Mouse (Mus musculus) brain, embryonic 18.5 days (tissue): ENCODE results near the gene Cnot3.
"Not testable (repeated sequence)": the region's sequence is repeated elsewhere in the genome, so short reads cannot be mapped to it uniquely, and the experiment has no call there.

Experiments used
- DNase-seq: peaks from one replicate; pipeline ENCODE4 v3.0.0-alpha.2; 2012; ENCODE audit warnings: low read depth, low spot score

Cnot3 gene

DNA sequence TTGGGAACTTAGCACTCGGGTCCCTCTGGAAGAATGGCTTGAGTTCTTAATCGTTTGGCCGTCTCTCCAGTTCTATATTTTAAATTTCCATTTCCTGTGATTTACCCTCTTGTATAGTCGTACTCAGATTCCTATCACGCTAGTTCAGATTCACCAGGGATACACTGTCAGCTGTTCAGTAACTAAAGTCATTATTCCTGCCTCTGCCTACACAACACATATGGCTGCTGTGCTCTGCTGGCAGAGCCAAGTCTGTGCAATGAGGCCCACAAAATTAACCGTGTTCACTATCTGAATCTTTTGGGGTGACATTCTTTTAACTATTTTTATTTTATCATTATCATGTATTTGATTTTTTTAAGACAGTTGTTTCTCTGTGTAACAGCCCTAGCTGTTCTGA is 53.4 kb downstream of the Cnot3 start:
- DNase-seq, result no peak

DNA sequence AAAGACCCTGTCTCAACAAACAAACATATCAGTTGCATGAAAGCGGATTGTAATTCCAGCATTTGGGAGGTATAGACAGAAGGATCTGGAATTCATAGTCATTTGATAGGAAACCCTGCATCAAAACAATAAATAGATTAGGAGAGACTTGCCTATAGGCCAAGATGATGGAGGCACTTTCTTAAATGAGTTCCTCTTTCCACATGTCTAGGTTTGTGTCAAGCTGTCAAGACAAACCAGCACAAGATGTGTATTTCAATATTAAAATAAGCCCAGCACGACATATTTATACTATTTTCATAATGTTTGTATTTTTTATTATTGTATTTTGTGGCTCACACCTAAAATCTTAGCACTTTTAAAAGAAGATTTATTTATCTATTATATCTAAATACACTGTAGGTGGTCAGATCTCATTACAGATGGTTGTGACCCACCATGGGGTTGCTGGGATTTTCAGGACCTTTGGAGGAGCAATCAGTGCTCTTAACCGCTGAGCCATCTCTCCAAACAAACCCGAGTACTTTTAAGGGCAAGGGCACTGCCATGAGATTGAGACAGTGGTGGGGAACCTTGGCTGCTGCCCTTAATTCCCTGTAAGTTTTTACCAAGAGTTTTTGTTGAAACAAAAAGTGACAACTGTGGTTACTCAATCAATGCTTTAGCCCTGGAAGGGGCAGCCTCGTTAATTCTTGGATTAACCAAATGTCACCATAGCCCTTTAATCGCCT is 58.2 kb downstream of the Cnot3 start:
- no peak for DNase-seq

DNA sequence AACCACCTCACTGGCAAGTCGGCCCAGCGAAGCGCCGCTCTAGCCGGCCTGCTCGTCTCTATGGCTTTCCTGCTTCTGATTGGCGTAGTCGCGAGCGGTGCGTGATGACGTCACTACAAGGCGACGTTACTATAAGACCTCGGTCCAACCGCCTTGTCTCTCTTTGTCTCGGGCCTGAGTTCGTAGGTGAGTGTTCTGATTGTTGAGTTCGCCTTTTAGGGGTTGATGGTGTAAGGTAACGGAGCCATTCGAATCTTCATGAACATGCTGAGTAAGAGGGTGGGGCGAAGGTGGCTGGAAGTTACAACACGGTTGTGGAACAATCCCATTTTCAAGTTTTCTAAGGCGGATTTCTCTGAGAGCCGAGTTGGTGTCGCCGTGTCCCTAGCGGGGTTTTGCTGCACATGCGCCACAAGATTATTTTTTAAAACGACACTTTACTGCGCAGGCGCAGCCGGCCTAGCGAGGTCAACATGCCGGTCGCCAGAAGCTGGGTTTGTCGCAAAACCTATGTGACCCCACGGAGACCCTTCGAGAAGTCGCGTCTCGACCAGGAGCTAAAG is 58.9 kb downstream of the Cnot3 start, which contains the start of gene Rps9:
TSS of gene Rps9 (plus strand) at position 115 of the 563 bp plus-strand sequence.
- peak; percentile 95 for DNase-seq

DNA sequence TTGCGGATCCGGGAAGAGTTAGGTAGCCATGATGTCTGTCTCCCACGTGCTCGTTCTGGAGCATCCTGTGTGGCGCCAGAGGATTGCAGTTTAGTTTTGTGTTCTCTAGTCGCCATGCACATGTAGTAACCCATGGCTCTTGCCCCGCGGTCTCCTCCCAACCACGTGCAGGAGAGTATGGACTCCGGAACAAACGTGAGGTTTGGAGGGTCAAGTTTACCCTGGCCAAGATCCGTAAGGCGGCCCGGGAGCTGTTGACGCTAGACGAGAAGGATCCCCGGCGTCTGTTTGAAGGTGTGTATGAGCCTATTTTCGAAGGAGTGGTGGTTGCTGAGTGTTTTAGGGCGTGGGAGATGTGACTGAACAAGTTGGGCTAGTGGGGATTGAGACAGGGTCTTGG is 59.4 kb downstream of the Cnot3 start:
- DNase-seq, result no peak

DNA sequence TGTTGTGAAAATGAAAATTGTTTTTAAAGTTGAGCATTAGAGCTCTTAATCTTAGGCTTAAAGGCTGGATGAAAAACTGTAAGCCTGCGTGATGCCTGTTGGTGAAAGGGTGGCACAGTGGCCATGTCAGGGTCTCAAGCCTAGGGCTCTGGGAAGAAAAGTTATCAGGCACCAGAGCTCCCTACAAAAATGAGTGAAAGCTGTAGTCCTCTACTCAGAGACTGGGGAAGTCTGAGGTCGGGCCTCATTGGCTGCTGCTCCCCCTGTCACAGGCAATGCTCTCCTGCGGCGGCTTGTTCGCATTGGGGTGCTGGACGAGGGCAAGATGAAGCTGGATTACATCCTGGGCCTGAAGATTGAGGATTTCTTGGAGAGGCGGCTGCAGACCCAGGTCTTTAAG is 60.4 kb downstream of the Cnot3 start:
- not testable (repeated sequence) for DNase-seq

DNA sequence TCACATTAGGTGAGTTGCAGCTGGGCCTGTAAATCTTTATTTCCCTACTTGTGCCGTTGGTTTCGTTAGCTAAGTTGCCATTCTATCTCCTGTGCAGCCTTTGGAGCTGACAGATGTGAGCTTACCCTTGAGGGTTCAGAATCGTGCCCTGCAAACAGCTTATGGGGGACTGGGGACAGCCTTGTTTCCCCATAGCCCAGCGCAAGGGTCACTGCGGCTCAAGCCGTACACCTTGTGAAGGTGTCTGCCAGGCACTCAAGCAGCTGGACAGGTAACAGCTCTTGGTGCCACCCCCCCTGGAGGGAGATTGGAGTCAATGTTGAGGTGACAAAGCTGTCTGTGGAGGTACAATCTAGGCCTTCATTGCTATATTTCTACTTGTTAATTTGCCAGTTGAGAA is 60.8 kb downstream of the Cnot3 start:
- DNase-seq, result no peak

DNA sequence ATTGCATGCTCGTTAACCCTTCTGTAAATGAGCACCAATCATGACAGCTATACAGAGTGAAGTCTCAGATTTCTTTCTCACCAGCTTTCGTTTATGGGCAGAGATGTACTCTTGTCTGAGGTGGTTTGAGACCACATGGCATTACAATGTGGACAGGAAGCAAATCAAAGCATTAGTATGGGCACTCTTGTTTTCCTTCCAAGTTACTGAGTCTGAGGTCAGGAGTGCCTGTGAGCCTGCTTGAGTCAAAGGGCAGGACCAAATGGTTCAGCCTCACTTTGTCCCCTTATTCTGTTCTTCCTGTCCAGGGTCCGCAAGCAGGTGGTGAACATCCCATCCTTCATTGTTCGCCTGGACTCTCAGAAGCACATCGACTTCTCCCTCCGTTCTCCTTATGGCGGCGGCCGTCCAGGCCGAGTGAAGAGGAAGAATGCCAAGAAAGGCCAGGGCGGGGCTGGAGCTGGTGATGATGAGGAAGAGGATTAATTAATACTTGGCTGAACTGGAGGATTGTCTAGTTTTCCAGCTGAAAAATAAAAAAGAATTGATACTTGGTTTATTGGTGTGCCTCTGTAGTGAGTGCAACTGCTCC is 61.4 kb downstream of the Cnot3 start:
- DNase-seq, result no peak

DNA sequence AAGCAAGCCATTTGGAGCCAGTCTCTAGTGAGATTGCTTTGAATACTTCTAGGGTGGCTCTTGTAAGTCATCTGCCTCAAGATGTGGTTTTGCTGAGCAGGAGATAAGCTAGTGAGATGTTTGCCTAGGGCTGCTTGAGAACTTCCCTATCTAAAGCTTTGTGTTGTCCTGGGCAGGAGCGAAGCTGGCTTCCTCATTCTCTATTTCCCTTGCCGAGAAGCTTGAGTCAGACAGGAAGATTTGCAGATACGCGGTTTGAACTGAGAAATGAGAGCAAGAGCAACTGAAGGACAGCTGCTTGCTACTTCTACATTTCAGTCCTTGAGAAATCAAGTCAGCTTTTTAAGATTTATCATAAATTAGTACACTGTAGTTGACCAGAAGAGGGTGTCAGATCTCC is 62.0 kb downstream of the Cnot3 start:
- DNase-seq, result no peak

DNA sequence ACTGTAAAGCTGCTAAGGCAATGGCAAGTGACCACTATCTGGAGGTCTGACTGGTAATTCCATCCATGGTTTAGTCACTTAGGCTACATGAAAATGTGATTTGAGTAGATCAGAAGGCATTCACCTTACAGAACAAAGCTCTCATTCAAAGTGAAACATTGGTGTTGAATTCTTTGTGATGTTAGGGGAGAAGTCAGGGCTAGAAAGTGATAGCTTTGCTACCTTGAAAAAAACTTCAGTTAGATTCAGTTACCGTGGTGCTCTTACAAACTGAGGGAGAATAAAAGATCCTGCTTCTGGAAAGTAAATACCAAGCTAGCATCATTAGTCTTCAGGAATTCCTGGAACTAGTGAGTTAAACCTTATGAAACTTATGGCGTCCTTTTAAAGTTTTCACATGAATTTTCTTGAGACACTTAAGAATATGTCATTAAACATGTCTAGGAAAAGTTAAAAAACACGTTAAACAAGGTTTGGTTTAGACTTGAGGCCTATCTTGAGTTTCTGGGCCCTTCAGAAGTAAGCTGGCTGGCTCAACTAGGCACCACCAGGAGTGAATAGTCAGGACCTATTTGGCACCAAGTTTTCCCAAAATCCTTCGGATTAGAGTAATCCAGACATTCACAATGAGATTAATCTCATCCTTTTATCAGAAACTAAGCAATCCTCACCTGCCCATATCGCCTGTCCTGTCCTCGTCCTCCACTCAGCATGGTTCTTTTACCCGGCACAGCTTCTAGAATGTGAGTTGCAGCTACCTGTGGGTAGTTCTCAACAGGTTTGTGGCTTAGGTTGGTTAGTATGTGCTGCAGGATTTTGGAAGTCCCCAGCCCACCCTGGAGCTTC is 62.7 kb downstream of the Cnot3 start:
- no peak for DNase-seq

DNA sequence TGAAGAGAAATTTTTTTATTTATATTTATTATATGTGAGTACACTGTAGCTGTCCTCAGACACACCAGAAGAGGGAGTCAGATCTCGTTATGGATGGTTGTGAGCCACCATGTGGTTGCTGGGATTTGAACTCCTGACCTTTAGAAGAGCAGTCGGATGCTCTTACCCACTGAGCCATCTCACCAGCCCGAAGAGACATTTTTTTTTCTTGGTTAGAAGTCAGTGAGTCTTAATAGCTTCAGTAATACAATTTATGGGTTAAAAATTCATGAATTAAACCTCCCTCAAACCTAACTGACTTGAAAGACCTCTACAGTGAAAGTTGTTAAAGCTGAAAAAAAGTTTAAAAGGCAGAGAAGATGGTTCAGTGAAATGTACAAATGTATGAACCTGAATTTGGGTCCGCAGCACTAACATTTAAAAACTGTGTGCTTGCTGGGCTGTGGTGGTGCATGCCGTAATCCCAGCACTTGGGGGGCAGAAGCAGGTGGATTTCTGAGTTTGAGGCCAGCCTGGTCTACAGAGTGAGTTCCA is 63.4 kb downstream of the Cnot3 start:
- DNase-seq, result not testable (repeated sequence)

DNA sequence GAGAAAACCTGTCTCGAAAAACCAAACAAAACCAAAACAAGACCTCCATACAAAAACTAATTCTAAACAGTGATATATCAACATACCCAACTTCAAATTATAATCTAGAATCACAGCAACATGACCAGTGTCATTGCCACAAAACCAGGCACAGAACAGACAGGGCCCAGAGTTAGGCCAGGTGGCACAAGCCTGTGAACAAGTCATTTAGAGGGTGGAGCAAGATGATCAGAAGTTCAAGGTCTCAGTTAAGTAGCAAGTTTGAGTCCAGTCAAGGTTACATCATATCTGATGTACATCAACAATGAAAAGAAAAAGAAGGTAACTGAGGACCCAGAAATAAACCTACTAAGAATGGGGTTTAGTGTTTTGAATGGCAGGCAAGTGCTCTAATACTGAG is 63.9 kb downstream of the Cnot3 start:
- no peak for DNase-seq
